Mouse (Mus musculus): ENCODE measurements around the gene Fli1. TPM values are rescaled to one million over a fixed set of nuclear protein-coding genes. Genes with fewer than 3 reads are reported as not detected.

The Fli1 gene
- total RNA-seq, 2 experiments from 2014 or later = 11.0 to 14.6 TPM

GRCm38 (mm10) chr9:32527329-32527728 is 15.3 kb downstream of the Fli1 start:
- DNase-seq (ENCODE audit: low spot score in 2 of 2) = no peak

DNA sequence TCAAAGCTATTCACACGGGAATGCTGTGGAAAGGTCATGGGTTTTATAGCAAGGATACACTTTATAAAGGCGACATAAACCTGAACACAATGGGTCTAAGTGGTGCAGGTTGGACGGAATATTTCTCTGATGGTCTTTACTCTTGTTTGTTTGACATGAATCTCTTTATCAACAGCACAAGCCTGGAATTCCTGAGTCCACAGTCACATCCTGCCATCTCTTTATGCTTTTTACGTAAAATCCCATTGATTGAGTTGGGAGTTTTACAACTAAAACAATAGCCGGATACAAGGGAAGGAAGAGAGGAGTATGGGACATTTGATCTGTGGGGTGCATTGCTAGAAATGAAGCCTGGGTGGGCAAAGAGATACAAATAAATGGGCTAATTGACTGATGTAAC is 16.9 kb downstream of the Fli1 start:
- no peak for DNase-seq (ENCODE audit: low spot score in 2 of 2)

GRCm38 (mm10) chr9:32522536-32523245 is 20.0 kb downstream of the Fli1 start:
- no peak for DNase-seq (ENCODE audit: low spot score in 2 of 2)

GRCm38 (mm10) chr9:32521331-32521730 is 21.3 kb downstream of the Fli1 start:
- DNase-seq (ENCODE audit: low spot score in 2 of 2) = no peak

DNA sequence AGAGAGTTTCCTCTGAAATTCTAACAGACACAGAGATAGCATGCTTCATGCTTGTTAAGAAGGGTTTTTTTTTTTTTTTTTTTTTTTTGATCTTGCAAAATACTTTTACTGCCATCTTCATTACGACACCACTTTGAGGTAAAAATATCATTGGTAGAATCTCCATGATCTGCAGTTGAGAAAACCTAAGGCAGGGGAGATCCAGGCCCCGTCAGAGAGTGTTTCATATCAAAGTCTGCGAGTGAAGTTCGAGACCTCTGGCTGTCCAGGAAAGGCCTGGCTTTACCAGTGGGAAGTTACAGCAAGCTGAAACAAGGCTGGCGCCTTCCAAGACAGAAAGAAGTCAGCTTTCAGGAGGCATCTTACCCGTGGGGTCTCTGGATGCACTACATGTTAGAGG is 21.8 kb downstream of the Fli1 start:
- DNase-seq (ENCODE audit: low spot score in 2 of 2) = no peak

DNA sequence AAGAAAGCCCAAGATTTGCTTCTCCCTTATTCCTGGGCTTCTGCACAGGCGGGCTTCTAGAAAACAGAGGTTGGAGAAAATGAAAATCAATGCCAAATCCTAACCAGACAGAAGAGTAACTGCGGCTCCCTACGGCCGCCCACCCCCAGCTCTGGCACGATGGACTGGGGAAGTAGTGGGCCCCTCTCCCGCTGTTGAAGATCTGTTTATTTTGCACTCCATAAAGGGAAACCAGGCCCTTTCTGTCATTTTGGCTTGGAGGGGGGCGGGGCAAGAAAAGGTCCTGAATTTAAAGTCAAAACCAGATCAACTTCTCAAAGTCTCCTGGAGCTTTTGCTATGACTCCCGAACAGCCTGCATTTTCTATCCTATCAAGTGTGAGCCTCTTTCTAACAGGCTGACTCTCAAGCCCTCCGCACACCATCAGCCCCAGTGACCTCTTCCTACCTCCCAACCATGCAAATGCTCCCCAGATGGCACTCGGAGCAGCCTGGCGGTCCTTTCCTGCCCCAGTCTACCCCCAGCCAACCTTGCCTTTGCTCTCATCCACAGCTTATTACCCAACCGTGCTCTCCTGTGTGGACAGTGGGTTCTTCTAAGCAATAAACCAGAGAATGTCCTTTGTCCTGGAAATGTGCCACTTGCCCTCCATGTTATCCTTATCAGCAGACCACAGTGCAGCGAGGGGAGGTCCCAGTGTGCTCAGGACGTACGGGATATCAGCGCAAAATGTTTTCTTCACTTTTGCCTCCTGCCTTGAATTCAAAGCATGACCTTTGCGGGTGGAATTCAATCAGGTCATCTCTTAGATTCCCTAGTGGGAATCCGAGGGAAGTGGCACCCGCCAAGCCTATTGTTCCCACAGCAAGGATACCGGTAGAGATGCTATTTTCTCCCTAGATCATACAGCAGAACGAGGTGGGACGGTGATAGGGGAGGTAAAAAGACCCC is 23.3 kb downstream of the Fli1 start:
- DNase-seq (ENCODE audit: low spot score in 2 of 2) = no peak

- DNase-seq (ENCODE audit: low spot score in 2 of 2) = no peak
Observed at GRCm38 (mm10) chr9:32518351-32519075, 24.1 kb downstream of the Fli1 start.

DNA sequence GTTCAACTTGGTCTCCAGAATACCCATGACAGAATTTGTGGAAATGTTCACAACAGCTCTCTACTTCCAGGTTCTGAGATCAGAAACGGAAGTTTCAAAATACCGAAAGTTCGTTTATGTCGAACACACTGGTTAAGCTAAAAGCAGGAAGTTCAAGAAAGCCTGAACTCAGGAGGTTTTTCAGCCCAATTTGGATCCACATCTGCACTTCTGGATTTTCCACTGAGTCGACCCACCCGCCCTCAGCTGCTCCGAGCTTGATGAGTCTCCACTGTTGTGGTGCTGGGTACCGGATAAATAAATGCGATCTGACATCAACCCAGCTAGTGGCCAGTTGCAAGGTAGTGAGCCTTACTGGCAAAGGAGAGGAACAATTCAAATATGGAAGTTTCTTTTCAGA is 26.0 kb downstream of the Fli1 start:
- no peak for DNase-seq (ENCODE audit: low spot score in 2 of 2)

GRCm38 (mm10) chr9:32515894-32516686 is 26.6 kb downstream of the Fli1 start:
- DNase-seq (ENCODE audit: low spot score in 2 of 2) = no peak

GRCm38 (mm10) chr9:32514406-32515058 is 28.1 kb downstream of the Fli1 start:
- DNase-seq (ENCODE audit: low spot score in 2 of 2) = no peak

DNA sequence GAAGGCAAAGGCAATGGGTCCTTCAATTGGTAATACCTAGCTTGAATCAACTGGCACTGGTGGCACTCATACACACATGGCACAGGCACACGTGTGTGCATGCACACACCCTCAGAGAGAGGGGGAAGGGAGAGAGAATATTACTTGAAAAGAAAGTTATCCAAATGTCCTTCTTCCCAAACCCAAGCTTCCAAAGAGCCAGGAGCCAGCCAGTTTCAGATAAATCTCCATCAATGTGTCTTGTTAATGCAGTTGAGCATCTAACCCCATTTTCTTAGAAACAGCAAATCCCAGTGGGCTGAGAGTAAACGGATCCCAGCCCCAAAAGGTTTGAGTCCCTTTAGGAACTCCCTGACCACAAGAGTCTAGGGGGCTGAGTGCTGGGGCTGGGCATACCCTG is 29.2 kb downstream of the Fli1 start:
- DNase-seq (ENCODE audit: low spot score in 2 of 2) = no peak

DNA sequence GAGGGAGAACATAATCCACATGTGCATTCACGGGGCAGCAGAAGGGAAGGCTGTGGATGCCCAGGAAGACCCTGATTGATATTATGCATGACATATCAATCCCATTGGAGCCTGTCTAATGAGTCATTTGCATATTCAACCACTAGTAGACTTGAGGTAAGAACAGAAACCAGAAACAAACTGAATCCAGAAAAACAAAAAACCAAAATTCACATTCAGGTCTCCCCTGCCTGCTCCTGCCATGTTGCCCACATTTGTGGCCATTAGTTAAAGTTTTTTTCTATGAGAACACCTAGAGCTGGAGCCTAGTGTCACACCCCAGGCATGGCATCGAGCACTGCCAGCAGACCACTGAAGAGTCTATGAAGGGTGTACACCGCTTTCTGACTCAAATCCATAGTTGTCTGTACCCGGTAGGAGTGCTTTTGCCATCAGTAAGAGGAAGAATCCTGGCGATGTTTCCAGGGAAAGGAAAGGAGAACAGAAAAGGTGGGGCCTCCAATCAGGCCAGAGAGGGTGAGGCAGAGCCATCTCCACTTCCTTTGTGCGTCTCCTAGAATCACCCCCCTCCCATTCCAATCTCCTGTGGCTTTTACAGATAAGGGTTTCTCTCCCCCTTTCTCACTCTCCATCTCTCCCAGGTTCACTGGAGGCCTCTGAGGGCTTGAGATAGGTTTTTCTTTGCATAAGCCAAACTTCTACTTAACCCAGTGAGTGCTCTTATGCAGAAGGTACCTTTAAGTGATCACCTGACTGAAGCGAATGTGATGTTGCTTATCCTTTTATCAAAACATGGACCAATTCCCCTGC is 32.0 kb downstream of the Fli1 start:
- no peak for DNase-seq (ENCODE audit: low spot score in 2 of 2)

DNA sequence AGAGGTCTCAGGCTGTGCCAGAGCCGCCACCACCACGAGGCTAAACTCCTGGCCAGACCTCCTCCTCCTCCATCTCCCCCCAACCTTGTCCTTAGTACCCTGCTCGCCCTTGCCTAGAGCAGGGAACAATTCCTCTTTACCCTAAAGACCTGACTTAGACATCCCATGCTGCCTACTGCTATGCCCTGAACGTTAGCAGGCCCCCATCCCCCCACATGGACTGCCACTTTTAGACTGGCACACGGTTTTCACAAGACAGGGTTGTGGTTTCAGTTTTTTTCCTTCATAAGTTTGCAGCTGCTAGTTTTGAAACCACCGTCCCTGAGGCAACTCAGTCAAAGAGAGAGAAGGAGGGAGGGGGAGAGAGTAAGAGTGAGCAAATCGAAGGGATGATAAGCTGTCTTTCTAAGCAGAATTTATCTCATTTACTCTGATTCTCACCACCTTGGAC is 32.9 kb downstream of the Fli1 start:
- no peak for DNase-seq (ENCODE audit: low spot score in 2 of 2)

DNA sequence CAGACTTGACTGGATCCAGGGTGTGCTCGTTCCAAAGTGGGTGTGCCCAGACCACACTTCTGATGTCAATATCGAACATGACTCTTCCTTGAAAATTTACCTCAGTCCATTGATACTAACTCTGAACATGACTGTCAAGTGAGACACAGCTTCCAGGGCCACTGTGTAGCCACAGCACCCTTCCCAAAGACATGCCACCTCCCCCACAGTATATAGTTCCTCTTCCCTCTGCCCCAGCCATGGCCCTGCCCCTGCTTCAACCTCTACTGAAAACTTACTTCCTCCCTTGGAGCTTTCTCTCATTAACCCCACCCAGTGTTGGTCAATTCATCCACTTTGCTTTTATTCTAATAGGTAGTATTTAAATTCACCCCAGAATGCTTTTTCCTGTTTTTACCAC is 34.0 kb downstream of the Fli1 start:
- DNase-seq (ENCODE audit: low spot score in 2 of 2) = no peak

DNA sequence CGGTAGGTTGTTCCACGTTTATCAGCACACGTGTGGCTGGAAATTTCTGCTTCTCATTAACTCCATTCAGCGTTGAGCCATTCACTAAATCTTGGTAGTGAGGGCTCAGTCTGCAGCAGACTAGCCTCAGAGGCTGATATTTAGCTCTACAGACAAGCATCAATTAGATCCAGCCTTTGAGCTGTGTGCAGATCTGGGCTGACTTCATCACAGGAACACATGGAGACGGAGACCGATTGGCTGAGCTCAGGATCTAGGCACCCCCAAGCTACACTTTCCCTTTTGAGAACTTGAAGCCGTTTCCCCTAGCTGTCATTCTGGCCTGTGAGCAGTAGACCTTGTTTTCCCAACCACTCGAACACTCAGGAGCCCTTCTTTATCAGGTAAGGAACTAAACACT is 34.5 kb downstream of the Fli1 start:
- no peak for DNase-seq (ENCODE audit: low spot score in 2 of 2)

GRCm38 (mm10) chr9:32506866-32507861 is 35.5 kb downstream of the Fli1 start:
- DNase-seq (ENCODE audit: low spot score in 2 of 2) = no peak

DNA sequence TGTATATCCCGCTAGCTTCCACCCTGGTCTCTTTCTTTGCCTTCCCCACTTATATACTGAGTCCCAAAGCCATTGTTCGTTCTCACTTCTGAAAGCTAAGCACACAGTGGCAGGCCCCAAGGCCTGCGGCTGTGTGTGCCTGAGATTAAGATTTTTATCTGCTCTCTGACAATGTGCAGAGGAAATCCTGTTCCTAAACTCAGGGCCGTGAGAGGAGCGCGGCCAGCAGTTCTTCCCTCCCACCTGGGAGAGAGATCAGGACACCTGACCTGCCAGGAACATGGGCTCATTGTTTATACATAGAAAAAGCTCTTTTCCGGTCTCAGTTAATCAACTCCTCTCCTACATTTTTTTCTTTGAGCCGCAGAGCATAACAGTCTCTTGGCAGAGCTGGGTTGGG is 36.5 kb downstream of the Fli1 start:
- no peak for DNase-seq (ENCODE audit: low spot score in 2 of 2)

- DNase-seq (ENCODE audit: low spot score in 2 of 2) = no peak
Observed at GRCm38 (mm10) chr9:32505460-32506075, 37.1 kb downstream of the Fli1 start.
